Mouse (Mus musculus) bone marrow macrophage, adult 2 months (primary cell): ENCODE results near the gene Gm14190.
"Not testable (repeated sequence)": the region's sequence is repeated elsewhere in the genome, so short reads cannot be mapped to it uniquely, and the experiment has no call there.

ENCODE experiments used
- CTCF ChIP-seq: IDR thresholded peaks from 2 replicates; pipeline ENCODE4 v1.5.1; 2012; ENCODE audit warnings: low read depth, mild to moderate bottlenecking, low read length, moderate library complexity
- POLR2A ChIP-seq: IDR thresholded peaks from 2 replicates; pipeline ENCODE4 v1.6.1; 2012; ENCODE audit warnings: mild to moderate bottlenecking, low read depth, low read length, borderline replicate concordance

DNA sequence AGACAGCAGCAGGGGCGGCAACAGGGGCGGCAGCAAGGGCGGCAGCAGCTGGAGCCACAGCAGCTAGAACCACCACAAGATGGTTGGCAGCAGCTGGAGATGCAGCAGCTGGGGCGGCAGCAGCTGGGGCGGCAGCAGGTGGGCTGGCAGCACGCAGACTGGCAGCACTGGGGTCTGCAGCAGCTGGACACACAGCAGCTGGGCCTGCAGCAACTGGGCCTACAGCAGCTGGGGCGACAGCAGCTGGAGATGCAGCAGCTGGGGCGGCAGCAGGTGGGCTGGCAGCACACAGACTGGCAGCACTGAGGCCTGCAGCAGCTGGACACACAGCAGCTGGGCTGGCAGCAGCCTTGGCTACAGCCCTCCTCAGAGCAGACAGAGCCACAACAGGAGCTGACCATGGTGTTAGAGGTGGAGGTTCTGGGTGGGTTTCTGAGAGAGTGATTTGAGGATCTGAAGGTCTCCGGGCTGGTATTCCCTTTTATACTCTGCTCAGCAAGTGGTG lies 46.9 kb downstream of the Gm14190 start, which contains the start of gene Krtap4-7:
- not testable (repeated sequence) for TF ChIP-seq CTCF, POLR2A
